Mouse (Mus musculus) adrenal gland (tissue): ENCODE measurements around the gene Parp9.
"Not testable (repeated sequence)": the region's sequence is repeated elsewhere in the genome, so short reads cannot be mapped to it uniquely, and the experiment has no call there.

Source experiments
- intact Hi-C: fragments of 180-260 bp; cut with DNase I; formaldehyde crosslinking; loops from one replicate; pipeline ENCODE4 v1.15.1; 2025

Gene Parp9

DNA sequence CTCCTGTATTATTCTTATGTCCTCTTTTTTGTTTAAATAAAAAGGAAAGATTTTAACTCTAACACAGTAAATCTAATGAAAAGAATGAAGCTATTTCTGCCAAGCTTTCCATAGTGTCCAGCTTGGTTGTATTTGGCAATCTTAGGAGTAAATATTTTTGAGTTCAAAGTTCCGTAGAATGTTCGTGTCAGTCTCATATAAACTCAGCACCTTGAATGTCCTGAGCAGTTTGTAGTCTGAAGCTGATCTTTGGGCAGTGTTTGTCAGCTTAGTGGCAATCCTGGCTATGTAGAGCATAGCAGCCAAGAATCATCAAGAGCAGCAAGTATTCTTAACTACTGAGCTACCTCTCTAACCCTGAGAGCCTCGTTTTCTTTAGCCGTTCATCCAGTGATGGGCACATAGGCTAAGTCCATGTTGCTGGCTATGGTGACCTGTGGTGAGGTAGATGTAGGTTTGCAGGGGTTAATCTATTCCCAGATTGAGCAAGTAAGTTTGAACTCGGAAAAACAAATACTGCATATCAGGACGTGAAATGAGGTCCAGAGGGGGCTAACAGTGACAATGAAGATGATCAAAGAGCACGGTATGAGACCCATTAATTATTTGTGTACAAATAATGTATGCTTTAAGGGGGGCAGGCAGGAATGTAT is 14.6 kb upstream of the Parp9 start:
- intact Hi-C loops: no loop called here

DNA sequence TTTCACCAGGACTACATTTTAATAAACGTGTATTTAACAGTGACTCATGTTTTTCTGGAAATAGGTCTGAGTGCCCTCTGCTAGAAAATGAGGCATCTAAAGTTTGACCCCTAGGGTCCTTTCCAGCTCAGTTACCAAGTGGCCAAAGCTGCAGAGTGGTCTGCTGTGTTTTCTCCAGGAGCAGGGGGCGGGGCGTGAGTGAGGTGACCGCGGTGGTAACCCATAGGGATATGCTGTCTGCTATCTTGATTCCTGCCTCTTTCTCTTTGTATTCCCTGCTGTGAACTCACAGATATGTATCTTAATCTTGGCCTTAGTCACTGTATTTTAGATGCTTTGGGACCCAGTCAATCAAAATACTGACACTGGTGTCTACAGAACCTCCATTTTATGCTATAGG is 13.9 kb upstream of the Parp9 start:
- intact Hi-C loops: no loop called here

DNA sequence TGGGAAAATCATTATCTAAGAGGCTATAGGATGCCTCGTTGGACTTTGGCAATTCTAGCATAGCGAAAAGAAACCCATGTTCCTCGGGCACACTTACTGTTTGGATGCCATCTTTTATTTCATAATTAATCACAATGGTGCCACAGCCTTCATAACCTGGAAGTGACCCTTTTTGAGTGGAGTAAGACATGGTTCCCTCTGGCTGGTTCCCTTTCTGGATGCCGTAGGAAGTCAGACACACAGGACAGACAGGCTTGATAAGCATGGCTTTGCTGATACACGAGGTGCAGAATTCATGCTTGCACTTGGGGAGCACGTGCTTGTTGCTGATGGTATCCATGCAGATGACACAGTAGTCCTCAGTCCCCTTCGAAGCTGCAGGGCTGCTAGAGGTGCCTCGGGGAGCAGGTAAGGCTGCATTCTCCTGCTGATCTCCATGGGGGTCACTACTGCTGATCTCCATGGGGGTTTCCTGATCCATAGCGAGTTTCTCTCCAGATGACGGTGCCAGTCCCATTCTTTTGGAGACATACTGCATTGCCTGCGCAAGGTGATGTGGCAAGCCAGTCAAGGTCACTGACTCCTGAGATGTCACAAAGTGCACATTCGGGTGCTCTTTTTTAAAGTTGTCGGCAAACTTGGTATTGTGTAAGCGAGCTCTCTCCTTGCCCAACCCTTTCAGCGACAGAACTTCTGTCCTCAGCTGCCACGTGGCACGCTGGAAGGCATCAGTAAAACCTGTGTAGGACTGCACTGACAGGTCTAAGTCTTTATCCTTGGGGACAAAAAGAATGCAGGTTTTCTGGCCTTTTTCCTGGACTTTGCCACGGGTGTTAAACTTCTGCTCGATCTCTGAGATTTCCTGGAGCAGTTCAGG is 5.9 kb upstream of the Parp9 start:
- intact Hi-C loops: no loop called here

DNA sequence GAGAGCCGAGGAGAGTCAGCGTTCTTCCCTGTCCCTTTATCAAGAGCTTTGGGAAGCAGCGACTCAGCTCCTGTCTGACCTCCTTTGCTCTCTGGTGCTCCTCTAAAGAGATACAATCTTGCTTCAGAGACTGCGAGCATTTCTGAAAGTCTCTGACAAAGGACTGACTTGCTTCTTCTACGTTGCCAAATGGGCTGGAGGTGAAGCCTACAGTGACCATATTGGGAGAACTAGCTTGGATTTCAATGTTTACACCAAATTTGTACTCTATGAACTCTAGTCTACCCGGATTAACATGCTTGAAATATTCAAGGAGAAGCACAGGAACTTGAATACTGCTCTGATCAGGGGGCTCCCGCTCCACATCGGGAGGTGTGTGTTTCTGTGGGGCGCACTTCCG is 5.1 kb upstream of the Parp9 start:
- intact Hi-C loops: no loop called here

DNA sequence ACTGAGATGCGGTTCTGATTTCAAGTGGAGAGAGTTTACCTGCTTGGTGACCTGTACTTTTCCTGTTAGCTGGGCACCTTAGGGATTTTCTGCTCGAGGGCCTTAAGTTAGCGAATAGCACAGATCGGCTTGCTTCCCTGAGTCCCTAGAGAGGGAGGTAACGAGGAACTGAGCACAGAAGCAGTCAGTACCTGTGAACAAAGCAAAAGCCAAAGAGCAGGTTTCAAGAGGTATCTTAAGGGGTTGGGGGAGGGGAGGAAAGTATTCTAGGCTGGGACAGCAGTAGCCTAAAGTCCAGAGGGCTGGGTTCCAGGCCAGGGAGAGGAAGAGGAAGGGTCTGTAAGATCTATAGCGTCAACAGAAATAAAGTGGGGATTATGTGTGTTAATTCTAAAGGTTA is 991 bp downstream of the Parp9 start:
- intact Hi-C loops: no loop called here

DNA sequence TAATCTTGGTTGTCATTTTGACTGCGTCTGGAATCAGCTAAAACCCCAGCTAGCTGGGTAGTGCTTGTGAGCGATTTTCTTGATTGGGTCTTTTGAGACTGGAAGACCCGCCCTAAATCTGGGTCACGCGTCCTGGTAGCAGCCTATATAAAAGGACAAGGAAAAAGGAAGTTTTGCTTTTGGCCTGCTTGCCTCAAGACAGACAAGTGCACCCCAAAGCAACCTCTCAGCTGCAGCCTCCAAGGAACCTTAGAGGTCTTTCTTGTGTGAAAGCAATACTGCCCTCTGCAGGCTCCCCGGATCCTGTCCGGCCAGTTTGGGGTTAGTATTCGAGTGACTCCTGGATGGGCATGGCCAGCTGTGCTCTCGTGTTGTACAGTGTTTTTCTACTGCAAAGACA is 1.4 kb downstream of the Parp9 start:
- intact Hi-C loops: no loop called here

DNA sequence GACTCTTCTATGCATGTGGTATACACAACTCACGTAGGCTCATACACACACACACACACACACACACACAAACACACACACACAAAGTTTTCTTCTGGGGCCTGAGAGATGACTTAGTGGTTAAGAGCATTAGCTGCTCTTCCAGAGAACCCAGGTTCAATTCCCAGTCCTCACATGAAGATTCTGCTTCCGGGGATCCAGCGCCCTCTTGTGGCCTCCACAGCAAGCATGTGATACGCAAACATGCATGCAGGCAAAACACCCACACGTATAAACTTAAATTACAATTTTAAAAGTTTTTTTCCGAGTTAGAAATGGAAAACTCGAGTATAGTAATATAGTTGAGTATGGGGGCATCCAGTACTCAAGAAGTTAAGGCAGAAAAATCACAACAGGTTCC is 3.1 kb downstream of the Parp9 start:
- intact Hi-C loops: no loop called here

DNA sequence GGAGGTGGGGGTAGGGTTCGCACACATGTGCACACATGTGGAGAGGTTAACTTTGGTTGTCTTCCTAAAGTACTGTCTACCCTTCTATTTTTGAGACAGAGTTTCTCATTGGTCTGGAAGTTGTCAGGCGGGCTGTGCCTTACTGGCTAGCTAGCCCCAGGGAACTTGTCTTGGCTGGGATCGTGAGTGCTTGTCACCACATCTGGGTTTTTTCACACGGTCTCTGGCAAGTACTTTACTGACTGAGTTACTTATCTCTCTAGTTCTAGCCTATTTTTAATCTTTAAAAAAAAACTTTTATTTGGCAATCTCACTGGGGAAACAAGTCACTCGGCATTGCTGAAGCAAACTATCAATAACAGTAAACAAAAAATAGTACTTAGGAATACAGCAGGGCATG is 11.0 kb downstream of the Parp9 start:
- intact Hi-C loops: no loop called here

DNA sequence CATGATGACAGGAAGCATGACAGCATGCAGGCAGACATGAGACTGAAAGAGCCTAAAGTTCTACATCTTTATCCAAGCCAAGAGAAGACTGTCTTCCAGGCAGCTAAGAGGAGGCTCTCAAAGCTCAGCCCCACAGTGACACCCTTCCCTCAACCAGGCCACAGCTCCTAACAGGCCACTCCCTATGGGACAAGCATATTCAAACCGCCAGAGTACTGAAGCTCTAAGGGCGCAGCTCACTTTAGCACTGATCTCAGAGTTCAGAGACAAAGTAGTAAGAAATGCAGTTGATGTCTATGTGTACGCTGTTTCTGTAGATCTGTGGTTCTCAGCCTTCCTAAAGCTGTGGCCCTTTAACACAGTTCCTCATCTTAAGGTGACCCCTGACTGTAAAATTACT is 12.9 kb downstream of the Parp9 start:
- intact Hi-C loops: no loop called here

DNA sequence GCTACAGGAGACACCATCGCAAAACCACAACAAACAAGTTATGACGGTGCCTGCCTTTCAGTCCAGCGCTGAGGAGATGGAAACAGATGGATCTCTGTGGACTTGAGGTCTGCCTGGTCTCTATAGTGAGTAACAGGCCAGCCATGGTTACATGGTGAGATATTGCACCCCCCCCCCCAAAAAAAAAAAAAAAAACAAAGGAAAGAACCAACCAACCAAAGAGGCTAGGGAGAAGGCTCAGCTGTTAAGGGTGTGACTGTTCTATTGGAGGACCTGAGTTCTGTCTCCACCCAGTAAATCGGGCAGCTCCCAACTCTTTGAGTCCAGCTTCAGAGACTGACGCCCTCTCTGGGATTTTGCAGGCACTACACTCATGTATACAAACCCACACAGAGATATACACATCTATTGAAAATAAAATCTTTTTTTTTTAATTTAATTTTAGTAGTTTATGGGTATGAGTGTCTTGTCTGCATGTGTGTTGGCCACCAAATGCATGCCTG is 14.4 kb downstream of the Parp9 start:
- intact Hi-C loops: no loop called here

DNA sequence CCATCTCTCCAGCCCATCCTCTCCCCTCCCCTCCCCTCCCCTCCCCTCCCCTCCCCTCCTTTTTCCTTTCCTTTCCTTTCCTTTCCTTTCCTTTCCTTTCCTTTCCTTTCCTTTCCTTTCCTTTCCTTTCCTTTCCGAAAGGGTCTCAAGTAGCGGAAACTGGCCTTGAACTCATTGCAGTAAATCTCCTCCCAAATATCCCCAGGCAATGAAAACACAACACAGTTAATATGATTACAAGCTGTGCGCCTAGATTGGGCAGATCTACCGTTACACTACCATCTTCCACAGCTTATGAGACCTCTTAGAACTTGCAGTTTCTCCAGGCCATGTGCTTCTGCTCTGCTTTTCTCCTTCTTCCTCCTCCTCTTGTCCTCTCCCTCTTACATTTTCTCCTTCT is 27.7 kb downstream of the Parp9 start:
- intact Hi-C loops: not testable (repeated sequence)

DNA sequence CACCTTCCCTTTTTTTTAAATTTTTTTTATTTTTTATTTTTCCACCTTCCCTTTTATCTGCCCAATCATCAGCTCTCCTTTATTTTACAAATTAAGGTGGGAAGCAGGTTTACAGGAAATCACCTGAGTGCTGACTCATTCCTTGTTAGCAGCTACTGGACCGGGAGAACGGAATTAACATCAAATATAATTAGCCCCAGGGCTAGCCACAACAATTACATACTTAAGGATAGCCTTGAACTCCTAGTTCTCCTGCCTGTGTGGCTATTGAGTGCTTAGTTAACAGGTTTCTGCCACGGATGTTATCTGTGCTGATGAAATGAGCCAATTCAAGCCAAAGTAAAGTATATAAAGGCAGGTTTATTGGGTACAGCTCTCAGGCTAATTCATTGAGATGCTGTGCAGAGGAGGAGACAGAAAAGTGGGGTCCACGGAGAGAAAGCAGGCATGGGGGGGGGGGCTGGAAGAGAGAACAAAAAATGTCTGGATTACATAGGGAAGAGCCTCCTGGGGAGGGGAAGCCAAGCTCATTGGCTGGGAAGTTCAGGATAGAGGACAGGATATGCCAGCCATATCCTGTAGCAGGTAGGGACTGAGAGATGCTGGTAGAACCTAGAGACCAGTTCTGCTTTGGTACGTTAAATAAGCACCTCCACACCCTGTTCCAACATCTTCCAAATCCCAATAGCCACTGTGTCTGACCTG is 28.3 kb downstream of the Parp9 start:
- intact Hi-C loops: no loop called here

DNA sequence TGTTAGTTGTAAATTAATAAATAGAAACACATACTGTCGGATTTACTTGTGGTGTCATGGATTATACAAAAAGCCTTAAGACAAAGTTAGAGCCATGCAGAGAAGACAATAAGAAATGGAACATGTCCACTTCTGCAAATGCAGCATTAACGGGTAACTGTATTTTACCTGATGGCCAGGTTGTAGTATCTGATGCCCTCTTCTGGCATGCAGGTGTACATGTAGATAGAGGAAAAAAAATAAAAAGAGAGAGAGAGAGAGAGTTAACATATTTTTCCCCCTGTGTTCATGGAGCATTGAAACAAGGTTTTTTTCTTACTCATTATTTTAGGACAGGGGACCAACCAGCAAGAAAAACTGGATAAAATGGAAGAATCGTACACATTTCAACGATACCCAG is 29.0 kb downstream of the Parp9 start:
- intact Hi-C loops: no loop called here

DNA sequence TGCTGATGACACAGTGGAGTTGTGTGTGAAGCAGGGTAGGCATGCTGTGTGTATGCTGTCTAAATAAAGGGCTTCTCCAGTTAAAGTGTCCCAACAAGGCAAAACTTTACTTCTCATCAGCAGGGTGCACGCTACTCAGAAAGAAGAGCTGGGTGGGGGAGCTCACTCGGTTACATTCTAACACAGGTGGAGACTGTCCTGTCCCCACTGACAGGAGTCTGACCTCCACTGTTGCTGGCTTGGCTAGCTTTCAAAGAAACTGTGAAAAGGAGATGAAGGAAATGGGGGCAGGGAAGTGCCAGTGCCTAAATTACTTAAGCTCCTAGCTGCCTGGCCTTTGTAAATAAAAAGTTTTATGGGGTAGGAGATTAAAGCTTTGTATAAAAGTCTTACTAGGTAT is 29.9 kb downstream of the Parp9 start:
- intact Hi-C loops: no loop called here

DNA sequence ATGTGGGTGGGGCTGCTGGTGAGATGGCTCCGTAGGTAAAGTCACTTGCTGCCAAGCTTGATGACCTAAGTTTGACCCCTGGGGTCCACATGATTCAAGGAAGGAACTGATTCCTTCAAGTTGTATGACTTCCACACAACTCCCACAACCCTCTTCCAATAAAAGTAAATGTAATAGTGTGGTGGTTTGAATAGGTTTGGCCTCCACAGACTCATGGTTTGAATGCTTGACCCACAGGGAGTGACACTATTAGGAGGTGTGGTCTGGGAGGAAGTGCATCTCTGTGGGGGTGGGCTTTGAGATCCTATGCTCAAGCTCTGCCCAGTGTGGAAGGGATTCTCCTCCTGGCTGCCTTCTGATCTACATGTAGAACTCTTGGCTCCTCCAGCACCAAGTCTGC is 35.8 kb downstream of the Parp9 start:
- intact Hi-C loops: no loop called here

DNA sequence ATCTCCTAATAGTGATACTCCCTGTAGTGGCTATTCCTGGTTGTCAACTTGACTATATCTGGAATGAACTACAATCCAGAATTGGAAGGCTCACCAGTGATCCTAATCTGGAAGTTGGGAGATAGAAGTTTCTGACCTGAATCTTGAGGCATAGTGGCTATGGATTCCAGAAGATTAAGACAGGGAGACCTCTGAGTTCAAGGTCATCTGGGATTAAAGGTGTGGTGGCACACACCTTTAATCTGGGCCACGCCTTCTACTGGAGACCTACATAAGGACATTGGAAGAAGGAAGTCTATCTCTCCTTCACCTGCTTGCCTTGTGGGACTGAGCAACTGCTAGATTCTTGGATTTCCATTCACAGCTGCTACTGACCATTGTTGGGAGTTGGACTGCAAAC is 40.2 kb downstream of the Parp9 start, which contains the start of gene Kpna1:
Gene Kpna1 (plus strand): TSS at position 301 of the 400 bp plus-strand sequence.
- intact Hi-C loops: not testable (repeated sequence)

DNA sequence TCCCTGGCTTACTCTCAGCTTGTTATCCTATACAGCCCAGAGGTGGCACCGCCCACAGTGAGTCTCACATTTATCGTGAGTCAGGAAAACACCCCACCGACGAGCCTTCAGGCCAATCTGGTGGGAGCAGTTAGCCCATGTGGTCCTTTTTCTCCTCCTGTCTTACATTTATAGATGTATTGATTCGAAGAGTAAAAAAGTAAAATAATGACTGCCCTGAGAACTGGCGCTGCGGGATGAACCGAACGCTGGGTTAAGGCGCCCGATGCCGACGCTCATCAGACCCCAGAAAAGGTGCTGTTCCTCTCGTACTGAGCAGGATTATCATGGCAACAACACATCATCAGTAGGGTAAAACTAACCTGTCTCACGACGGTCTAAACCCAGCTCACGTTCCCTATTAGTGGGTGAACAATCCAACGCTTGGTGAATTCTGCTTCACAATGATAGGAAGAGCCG is 43.1 kb downstream of the Parp9 start:
- intact Hi-C loops: loop anchor here (5.0 kb wide), 1 partner anchor 91 kb away; the partner anchor contains the start of genes Ccdc58 and Fam162a

DNA sequence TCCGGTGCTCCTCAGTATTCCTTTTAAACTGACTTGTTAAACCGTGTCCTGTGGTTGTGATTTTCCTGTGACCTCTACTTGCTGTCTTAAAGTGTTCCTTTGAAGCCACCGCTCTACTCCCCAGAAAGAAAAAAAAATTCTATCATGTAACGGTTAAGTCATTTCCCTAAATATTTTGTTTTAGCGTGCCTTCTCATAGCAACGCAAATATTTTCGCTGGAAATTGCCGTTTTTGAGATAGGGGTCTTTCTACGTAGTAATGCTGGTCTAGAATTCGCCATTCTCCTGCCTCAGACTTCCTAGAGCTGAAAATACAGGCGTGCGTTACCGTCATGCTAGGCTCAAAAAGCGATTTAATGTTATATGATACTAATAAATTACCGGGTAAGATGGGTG is 44.2 kb downstream of the Parp9 start:
- intact Hi-C loops: loop anchor here (5.0 kb wide), 1 partner anchor 90 kb away; the partner anchor contains the start of genes Ccdc58 and Fam162a

DNA sequence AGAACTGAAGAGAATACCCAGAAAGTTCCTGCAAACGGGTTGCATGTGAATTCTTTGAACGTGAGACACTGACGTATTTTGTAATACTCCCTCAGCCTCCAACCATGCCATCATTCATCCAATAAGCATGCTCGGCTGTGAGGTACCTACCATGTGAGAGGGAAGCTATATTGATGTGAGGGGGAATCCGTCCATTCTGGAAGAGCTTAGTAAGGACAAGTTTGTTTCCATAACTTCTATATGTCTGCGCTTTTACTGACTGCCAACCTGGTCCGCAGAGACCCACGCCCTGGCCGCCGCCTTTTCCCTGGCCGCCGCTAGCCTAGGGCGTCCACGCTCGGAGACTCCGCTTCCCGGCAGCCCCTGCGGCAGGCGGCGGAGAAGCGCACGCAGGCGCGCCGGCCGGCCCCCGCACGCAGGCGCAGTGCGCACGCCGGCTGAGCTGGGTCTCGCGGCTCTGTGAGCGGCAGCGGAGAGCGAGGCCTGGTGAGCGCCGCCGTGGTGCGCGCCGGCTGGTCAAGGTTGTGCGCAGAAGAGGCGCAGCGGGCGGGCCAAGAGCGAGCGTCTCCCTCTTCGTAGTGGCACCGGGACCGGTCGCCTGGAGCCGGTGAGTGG is 44.7 kb downstream of the Parp9 start:
- intact Hi-C loops: loop anchor here (5.0 kb wide), 1 partner anchor 89 kb away; the partner anchor contains the start of genes Ccdc58 and Fam162a

DNA sequence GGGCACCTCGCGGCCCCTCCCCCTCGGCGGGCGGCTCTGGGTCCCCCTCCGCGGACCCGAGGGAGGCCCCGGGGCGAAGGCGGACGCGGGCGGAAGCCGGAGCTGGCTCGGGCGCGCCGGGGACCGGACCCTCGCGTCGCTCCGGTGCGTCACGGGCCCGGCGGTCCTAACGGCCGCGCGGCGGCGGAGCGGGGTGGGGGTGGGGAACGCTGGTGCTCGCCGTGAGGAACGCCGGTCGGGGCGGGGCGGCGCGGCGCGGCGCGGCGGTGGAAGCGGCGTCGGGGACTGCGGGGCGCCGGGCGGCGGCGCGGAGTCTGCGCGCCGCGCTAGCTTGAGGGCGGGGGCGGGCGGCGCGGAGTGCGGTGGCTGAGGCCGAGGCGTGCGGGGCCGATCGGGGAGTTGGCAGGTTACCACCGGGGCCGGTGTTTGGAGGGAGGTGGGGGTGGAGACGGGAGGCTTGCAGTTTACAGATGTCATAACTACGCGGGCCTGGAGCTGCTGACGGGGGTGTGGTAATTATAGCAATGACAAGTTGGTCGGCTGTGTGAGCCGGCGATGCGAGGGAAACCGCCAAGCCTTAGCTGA is 45.3 kb downstream of the Parp9 start:
- intact Hi-C loops: loop anchor here (5.0 kb wide), 1 partner anchor 89 kb away; the partner anchor contains the start of genes Ccdc58 and Fam162a

DNA sequence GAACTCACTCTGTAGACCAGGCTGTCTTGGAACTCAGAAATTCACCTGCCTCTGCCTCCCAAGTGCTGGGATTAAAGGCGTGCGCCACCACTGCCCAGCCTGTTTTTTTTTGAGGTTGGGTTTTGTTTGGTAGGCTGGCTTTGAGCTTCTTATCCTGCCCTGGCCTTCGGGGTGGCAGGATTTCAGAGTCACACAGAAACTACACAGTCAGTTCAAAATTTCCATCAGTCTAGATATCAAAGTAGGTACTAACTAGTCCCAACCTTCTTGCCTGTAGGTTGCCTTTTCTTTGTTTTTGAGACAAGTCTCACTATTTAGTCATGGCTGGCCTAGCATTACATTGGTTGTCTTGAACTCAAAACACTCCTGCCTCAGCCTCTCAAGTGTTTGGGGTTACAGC is 46.2 kb downstream of the Parp9 start:
- intact Hi-C loops: loop anchor here (5.0 kb wide), 1 partner anchor 88 kb away; the partner anchor contains the start of genes Ccdc58 and Fam162a
